16 mouse cellular contexts compared by ENCODE assay signal in the genomic region with DNA sequence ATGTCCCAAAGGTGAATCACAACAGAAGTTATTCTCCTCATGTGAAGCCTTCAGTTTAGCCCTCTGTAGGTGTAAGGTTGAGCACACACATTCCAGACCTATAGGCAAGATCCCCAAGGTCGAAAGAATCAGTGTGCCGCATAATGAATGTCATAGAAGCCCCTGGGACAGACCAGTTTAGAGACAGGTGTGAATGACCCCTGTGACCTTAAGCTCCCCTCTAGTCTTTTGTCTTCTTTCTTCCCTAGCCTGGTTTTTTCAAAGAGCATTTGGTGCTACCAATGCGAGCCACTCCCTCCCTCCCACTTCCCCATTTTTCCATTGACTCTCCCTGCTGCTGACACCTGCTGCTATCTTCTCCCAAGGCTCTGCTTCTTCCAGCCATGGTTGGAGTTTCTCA.
"Had no signal": no experiment of that assay in that cellular context is flagged by ENCODE, and none has a peak within 500 bp of the region (broad histone marks: within the 10 kb centered on the region; RNA-seq: fewer than 3 reads in every experiment).

No protein-coding gene starts in this region.

- H3K27me3 ChIP-seq: lung, embryonic 15.5 days; megakaryocyte, embryonic 14.5 days; midbrain, embryonic 13.5 days; midbrain, embryonic 15.5 days; neural tube, embryonic 12.5 days; stomach, embryonic 15.5 days had no signal

- H3K9me3 ChIP-seq: lung, embryonic 15.5 days; midbrain, embryonic 13.5 days; midbrain, embryonic 15.5 days; neural tube, embryonic 12.5 days; stomach, embryonic 15.5 days had no signal

- H3K36me3 ChIP-seq: midbrain, embryonic 15.5 days; neural tube, embryonic 12.5 days had no signal

- H3K4me3 ChIP-seq: lung, embryonic 15.5 days; megakaryocyte, embryonic 14.5 days; midbrain, embryonic 13.5 days; midbrain, embryonic 15.5 days; neural tube, embryonic 12.5 days; stomach, embryonic 15.5 days had no signal

- DNase-seq: liver, postnatal 0 days; lung, adult 2 months; lung, postnatal 14 days; lung, postnatal 36 days; right cerebral cortex, postnatal 14 days; thymus, adult 2 months; thymus, postnatal 25 days; thymus, postnatal 4 days had no signal

- H3K27ac ChIP-seq: lung, embryonic 15.5 days; macrophage; midbrain, embryonic 13.5 days; midbrain, embryonic 15.5 days; neural tube, embryonic 12.5 days; stomach, embryonic 15.5 days; stomach, postnatal 0 days had no signal

- H3K4me1 ChIP-seq: lung, embryonic 15.5 days; megakaryocyte, embryonic 14.5 days; midbrain, embryonic 13.5 days; midbrain, embryonic 15.5 days; neural tube, embryonic 12.5 days; stomach, embryonic 15.5 days had no signal
